9 mouse cellular contexts compared by ENCODE assay signal in the genomic region with DNA sequence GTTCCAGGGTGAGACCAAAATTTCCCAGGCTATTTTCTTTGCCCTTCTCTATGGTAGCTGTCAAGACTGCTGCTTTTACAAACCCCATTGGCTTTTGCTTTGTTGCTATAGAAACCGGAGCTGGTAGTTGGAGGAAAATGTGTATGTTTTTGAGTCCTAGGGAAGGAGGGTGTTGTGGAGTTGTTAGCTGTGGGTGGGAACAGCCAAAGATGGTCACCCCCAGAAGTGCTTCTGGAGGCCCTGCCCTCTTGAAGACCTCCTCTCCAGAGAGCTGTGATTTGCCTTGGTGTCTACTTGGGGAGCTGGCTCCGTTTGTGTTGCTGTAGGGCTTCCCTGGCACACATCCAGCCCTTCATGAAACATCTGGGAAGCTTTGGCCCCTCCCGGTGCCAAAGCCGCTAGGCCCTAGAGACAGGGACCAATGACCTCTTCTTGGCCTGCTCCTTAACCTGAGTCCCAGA.
DNase-seq lines count a peak whose midpoint lies in the region; ATAC-seq and TF ChIP-seq lines count a peak whose summit lies in the region.
"Had no signal": no experiment of that assay in that cellular context is flagged by ENCODE, and none has a peak within 500 bp of the region (broad histone marks: within the 10 kb centered on the region; RNA-seq: fewer than 3 reads in every experiment).

No protein-coding gene starts in this region.

- no peak overlapping the region for H3K4me2 ChIP-seq in stomach, embryonic 14.5 days (replicated peaks; ENCODE audit: low read depth, low read length)
- no peak overlapping the region for H3K4me2 ChIP-seq in stomach, postnatal 0 days (replicated peaks; ENCODE audit: low read depth)

- no peak for TF ChIP-seq EP300 in stomach, postnatal 0 days (optimal IDR thresholded peaks at IDR 0.05)

- H3K4me1 ChIP-seq in stomach, embryonic 14.5 days (ENCODE audit: control insufficient read depth, insufficient read depth, low read length), result peaks cover 23% of the 10 kb centered on the region
- H3K4me1 ChIP-seq in stomach, postnatal 0 days (replicated peaks; ENCODE audit: control insufficient read depth, insufficient read depth), result 0 out of 2 replicates have a peak, but pooled peaks cover 6% of the 10 kb centered on the region

- H3K4me3 ChIP-seq in stomach, embryonic 14.5 days (ENCODE audit: low read depth, low read length), result no peak overlapping the region
- no peak overlapping the region for H3K4me3 ChIP-seq in stomach, postnatal 0 days (ENCODE audit: low read depth, low read length)

- intact Hi-C loops in left cerebral cortex, postnatal 4 days (cut with DNase I), result no loop called here

- no peaks in the 10 kb centered on the region for H3K9me3 ChIP-seq in stomach, embryonic 14.5 days (ENCODE audit: control insufficient read depth, low read depth, low read length)
- H3K9me3 ChIP-seq in stomach, postnatal 0 days (ENCODE audit: control insufficient read depth, low read length), result no peaks in the 10 kb centered on the region

- 36% methylated on average over 4 of the region's 4 CpGs for WGBS in stomach, embryonic 14.5 days
- 40% methylated on average over 4 of the region's 4 CpGs for WGBS in stomach, postnatal 0 days

- no peaks in the 10 kb centered on the region for H3K27me3 ChIP-seq in stomach, embryonic 14.5 days (ENCODE audit: control insufficient read depth, insufficient read depth, low read length)
- H3K27me3 ChIP-seq in stomach, postnatal 0 days (ENCODE audit: control insufficient read depth, insufficient read depth, low read length), result no peaks in the 10 kb centered on the region

- DNase-seq in frontal cortex, adult 2 months (ENCODE audit: extremely low spot score in 1 of 2, low spot score in 1 of 2), result peak; percentile 50 to 63
- DNase-seq in frontal cortex, postnatal 10 days (ENCODE audit: low spot score in 2 of 2), result no peak
- DNase-seq in stomach, postnatal 0 days (ENCODE audit: low spot score), result no peak
- DNase-seq in heart, postnatal 4 days, result peak; percentile 72
- no peak for DNase-seq in urinary bladder, postnatal 10 days (ENCODE audit: low spot score)
- DNase-seq in left cerebral cortex, postnatal 4 days, result no peak
- DNase-seq in Muller cell, postnatal 12 days (ENCODE audit: inconsistent ontology term), result no peak
- DNase-seq: cerebellum, postnatal 14 days had no signal

- no peaks in the 10 kb centered on the region for H3K36me3 ChIP-seq in stomach, embryonic 14.5 days (ENCODE audit: control insufficient read depth, insufficient read depth, low read length)
- no peaks in the 10 kb centered on the region for H3K36me3 ChIP-seq in stomach, postnatal 0 days (ENCODE audit: control insufficient read depth, insufficient read depth, low read length)

- no peak for TF ChIP-seq CTCF in stomach, postnatal 0 days (IDR thresholded peaks at IDR 0.05; ENCODE audit: low read depth)

- H3K9ac ChIP-seq in stomach, embryonic 14.5 days (replicated peaks; ENCODE audit: low read depth, low read length), result no peak overlapping the region
- H3K9ac ChIP-seq in stomach, postnatal 0 days (ENCODE audit: low read length), result no peak overlapping the region

- 0 out of 2 replicates have a peak, but pooled peaks have one; percentile 23 for ATAC-seq in stomach, embryonic 14.5 days (ENCODE audit: insufficient number of reproducible peaks, insufficient read depth, low FRiP score, low read depth)
- ATAC-seq in stomach, postnatal 0 days (ENCODE audit: low FRiP score, low TSS enrichment), result no peak

- no peak overlapping the region for H3K27ac ChIP-seq in stomach, embryonic 14.5 days (ENCODE audit: low read length)
- no peak overlapping the region for H3K27ac ChIP-seq in stomach, postnatal 0 days (replicated peaks)

Comparison
In these comparisons a context has a peak if more than half of its experiments do, and no peak if none do; other contexts are left out.
1. DNase-seq: peak in frontal cortex, adult 2 months (2 of 2) and heart, postnatal 4 days (single experiment); none in frontal cortex, postnatal 10 days (0 of 2), stomach, postnatal 0 days (single experiment), urinary bladder, postnatal 10 days (single experiment), left cerebral cortex, postnatal 4 days (single experiment) and Muller cell, postnatal 12 days (single experiment).